Mouse (Mus musculus) cerebellum, adult 9-11 months (tissue): ENCODE data around the gene Oscp1.
A peak's percentile ranks its signal among the peaks of the same experiment; 100 is the strongest.

ENCODE experiments used
- DNase-seq: peaks from one replicate; pipeline ENCODE4 v3.0.0; 2022

Gene Oscp1

DNA sequence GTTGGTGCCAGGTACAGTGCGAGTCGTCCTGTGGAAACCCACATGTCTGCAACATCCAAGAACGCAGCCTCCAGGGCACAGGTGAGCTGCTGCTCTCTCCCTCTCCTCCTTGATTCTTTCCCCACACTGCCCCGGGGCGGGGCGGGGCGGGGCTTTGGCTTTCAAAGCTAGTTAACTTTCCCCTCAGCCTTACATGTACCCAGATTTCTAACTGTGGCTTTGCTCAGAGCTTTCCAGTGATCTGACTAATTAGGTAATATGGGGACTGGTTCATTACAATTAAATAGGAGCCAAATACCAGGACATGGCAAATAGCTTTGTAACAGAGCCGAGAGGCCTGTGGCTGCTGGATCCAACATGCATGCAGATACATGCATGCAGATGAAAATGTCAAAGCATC lies 26.0 kb downstream of the Oscp1 start:
- DNase-seq, result no peak

DNA sequence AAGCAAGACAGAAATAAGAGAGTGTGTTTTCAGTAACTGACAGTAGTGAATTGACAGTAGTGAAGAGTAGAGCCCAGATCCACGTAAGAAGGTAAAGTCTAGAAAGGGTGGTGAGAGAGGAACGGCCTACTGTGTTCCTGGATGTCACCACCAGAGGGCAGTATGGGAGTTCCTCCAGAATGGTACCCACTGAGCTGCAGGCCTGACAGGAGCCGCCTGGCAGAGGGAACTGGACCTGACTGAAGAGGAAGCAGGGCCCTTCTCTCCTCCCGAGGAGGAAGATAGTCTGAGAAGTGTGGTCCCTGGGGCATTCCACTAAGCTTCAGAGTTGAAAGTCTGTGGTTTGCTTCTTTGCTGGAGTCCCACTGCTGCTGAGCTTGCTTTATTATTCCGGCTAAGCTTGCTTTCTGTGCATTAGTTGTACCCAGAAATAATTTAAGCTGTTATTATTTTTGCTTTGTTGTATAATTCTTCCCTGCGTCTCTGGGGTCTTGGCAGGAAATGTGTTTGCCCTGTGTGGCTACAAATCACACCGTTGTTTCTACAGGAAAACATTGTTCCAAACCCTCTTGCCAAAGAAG lies 27.7 kb downstream of the Oscp1 start:
- DNase-seq, result peak; percentile 87

DNA sequence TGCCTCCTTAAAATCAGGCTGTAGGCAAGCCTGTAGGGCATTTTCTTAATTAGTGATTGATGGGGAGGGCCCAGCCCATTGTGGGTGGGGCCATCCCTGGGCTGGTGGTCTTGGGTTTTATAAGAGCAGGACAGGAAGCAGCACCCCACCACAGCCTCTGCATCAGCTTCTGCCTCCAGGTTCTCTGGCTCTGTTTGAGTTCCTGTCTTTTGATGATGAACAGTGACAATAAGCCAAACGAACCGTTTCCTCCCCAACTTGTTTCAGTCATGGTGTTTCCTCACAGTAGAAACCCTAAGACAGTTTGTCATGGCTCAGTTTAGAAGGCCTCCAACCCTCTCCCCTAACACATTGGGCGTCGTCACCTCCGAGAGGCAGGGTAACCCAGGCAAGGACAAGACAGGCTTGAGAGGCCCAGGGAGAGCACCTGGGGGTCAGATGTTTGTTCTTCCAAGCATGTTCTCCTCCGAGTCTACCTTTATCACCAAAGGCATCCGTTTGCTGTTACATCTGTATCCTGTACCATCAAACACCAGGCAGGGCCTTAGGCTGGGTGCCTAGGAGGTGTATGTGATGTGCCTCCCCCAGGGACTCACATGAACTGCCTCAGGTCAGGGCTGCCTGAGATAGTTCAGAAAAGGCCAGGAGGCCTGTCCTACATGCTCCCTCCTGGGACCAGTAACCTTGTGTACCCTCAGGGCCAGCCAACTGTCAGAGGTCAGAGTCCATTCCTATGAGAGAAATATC lies 31.9 kb downstream of the Oscp1 start:
- DNase-seq, result no peak

DNA sequence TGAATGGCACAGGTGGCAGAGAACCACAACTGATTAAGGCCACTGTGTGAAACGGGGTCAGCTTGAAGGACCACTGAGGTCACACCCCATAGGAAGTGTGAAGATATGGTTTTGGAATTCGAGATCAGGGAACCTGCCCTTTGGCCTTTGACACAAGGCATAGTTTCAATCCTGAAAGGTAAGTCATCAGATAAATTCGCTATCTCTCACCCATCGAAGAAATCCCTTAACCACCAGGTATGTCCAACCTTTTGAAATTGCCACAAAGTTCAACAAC lies 32.4 kb downstream of the Oscp1 start:
- DNase-seq, result no peak

DNA sequence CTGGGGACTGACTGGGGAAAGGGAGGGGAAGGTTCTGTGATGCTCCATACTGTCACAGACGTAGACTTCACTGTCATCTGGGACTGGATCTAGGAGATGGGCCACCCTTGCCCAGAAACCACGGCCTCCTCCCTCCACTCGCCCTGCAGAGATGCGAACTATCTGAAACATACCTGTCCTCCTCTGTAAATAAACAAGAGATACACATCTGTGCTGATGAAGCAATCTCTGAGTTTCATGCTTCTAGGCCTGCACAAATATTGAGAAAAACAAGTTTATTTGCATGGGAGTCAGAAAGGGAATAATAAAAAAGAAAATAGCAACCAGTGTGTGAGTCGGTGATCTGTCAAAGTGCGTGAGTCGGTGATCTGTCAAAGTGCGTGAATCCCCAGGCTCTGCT lies 33.5 kb downstream of the Oscp1 start:
- DNase-seq, result no peak

DNA sequence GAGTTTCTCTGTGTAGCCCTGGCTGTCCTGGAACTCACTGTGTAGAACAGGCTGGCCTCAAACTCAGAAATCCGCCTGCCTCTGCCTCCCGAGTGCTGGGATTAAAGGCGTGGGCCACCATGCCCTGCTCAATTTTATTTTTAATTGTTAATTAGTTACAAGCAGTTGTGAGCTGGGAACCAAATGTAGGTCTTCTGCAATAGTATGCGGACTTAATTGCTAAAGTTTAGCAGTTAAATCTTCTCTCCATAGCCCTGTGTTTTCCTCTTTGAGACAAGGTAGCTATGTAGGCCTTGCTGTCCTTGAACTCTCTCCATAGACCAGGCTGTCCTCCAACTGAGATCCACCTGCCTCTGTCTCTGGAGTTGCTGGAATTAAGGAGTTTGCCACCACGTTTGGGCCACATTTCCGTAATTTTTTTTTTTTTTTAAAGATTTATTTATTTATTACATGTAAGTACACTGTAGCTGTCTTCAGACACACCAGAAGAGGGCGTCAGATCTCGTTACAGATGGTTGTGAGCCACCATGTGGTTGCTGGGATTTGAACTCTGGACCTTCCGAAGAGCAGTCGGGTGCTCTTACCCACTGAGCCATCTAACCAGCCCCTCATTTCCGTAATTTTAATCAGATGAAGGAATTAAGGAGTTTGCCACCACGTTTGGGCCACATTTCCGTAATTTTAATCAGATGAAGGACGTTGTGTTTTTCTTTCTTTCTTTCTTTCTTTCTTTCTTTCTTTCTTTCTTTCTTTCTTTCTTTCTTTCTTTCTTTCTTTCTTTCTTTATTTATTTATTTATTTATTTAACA lies 37.5 kb downstream of the Oscp1 start:
- DNase-seq, result peak; percentile 26

DNA sequence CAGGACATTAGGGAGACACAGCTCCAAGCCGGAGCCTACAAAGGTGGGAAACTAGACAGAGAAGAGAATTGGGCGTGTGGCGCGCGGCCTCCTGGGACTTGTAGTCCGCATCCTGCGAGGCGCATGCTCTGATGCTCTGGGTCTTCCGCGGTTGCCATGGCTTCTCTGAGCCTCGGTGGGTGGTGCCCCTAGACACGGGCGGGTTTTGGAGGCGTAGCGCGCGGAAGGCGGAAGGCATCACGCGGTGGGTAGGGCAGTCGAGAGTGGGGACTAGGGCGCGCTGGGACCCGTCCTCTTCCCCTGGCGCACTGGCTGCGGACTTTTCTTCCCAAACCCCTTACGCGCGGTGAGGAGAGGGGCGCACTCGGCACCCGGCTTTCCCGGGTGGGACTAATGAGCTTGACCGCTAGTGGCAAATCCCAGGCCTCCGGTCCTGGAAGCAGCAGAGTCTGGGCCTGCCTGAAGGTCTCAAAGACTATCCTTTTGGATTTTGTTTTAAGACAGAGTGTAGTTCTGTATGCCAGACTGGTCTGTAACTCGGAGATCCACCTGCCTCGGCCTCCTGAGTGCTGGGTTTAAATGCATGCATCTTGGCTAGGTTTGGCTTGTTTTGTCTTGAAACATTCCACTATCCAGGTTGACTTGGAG lies 38.2 kb downstream of the Oscp1 start, which contains the start of gene Lsm10:
Gene Lsm10, plus strand, starts transcription at position 160 of the 648 bp plus-strand sequence.
- DNase-seq, result peak; percentile 94

DNA sequence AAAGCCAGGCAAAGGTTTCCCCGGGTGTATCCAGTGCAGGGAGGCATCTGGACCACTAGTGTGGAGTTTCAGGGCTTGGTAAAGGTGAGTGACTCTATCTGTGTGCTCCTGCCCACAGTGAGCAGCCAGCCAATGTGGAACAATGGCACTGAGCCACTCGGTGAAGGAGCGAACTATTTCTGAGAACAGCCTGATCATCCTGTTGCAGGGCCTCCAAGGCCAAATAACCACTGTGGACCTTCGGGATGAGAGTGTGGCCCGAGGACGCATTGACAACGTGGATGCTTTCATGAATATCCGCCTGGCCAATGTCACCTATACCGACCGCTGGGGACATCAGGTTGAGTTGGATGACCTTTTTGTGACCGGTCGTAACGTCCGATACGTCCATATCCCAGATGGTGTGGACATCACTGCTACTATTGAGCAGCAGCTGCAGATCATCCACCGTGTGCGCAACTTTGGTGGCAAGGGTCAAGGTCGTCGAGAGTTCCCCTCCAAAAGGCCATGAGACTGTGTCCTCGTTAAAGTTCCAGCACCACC lies 39.4 kb downstream of the Oscp1 start:
- DNase-seq, result peak; percentile 62

DNA sequence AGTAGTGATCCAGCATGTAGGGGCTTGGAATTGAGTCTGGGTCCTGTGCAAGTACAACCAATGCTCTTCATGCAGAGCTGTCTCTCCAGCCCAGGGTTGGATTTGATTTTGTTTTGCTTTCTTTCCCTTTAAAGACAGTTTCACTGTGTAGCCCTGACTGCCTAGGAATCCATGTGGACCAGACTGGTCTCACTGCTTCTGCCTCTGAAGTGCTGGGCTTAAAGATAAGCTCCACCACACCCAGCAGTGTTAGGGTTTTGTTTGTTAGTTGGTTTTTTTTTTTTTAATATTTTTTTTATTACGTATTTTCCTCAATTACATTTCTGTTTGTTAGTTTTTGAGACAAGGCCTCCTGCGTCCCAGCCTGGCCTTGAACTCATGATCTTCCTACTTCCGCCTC lies 41.0 kb downstream of the Oscp1 start:
- no peak for DNase-seq

DNA sequence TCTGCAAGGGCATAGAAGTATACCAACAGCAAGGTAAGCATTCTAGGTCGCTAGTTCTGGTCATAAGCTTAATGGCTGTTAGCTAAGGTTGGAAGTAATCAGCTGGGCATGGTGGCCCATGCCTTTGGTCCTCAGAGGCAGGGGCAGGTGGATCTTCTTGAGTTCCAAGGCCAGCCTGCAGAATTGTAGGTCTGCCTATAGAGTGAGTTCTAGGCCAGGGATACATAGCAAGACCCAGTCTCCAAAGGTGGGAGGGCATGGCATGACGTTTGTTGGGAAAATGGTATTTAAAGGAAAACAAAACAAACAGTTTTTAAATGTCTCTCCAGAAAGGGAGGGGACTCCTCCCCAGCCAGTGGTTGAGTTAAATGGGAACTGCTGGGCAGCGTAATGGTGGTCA lies 42.4 kb downstream of the Oscp1 start:
- no peak for DNase-seq

DNA sequence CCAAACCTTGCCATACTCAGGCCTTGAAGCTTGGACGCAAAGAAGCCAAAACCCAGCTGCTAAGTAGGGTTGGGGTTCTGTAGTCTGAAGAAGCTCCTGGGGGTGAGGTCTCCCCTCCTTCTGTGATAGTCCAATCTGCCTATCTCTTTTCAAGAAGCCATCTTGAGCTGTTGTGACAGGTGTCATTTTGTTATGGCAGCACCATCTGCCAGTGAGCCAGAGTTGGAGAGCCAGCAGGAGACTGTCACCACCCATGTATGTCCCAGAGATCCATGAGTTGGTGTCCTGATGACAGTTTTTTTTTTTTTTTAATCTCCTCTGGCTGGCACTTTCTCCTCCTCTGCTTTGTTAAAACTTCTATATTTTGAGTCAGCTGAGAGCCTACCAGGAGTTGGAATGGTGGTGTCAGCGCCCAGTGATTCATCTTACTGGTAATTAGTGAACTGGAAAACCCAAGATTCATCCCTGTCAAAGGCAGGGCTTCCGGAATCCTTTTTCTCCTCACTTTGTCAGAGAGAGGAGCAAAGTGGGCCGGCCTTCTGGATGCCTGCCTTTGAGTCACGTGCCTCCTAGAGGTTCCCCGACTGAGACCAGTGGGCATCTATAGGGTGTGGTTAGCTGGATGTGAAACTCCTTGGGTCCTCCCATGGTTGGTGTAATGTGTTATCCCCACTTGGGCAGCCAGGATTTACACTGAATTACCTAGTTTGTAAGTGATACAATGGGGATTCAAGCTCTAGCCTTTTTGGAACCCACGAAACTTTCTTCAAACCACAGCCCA lies 43.9 kb downstream of the Oscp1 start:
- DNase-seq, result peak; percentile 62

DNA sequence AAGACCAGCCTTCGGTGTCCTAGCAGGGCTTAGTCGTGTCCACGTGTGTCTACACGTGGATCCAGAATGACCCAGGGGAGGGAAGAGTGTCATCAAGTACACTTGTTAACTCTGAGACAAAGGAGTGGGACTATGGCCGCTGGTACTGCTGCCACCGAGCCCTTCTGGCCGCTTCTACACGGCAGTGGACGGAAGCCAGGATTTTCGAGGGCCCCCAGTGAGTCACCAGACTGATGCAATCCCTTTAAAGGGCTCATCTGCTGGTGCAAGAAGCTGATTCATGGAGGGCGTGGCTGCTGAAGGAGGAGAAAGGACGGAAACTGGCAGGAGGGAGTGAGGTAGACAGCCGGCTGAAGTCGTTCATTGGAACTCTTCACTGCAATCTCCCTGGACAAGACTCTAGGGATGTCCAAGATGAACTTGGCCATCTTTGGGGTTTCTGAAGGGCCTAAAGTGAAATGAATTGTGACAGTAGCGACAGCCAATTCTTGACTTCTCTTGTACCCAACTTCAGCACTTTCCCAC lies 44.8 kb downstream of the Oscp1 start:
- DNase-seq, result peak; percentile 88

DNA sequence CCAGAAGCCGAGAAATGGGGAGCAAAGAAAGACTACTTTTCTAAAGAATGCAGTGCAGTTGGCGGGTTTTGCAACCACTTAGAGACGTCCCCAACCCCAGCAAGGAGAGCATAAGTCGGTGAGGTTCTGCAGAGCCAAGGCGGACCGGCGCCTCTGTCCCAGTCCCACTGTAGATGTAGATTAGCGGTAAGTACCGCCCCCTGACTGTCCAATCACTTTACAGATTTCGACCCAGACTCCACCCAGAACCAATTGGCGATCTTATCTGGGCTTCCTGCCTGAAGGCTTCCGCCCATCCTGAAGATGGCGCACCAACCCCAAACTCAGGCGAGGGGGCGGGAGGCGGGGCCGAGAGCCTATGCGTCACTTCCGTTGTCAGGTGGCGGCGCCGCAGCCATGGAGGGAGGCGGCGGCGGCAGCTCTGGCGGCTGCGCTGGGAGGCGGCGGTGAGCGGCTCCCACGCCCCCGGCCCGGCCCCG lies 45.3 kb downstream of the Oscp1 start, which contains the start of gene Stk40:
Gene Stk40, plus strand, starts transcription at position 368 of the 479 bp plus-strand sequence.
- peak; percentile 97 for DNase-seq

DNA sequence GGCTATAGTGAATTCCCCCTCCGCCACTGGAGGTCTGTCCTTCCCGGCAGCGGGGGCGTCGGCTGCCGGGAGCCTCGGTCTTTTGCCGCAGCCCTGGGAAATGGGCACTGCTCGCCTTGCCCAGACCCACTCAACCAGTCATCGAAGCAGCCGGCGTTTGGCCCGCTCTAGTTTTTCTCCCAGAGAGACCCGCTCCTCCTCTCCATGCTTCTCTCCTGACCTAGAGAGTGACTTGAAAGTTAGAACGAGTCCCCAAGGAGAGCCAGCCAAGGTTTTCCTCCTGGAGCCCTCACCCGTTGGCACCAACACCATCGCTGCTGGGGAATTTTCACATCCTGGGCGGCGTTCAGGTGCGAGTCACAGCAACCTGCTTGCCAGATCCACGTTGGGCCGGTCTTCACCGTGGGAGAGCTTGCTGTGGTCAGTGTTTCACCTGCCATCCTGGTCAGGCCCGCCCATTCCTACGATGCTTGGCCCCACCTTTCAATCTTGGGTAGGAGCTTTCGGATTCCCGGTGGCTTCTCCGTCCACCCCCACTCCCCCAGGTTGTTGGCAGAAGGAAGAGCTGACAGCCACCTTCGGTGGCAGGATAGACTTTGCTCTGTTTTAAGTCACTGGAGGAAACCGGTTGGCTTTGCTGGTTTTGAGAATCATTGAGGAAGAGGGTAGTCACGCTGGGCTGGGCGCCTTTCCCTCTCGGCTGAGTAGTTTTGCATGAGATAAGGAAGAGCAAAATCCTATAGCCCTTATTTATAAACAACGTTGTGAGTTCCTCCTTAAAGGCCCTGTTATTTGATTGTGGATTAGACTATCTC lies 46.1 kb downstream of the Oscp1 start:
- peak; percentile 86 for DNase-seq

DNA sequence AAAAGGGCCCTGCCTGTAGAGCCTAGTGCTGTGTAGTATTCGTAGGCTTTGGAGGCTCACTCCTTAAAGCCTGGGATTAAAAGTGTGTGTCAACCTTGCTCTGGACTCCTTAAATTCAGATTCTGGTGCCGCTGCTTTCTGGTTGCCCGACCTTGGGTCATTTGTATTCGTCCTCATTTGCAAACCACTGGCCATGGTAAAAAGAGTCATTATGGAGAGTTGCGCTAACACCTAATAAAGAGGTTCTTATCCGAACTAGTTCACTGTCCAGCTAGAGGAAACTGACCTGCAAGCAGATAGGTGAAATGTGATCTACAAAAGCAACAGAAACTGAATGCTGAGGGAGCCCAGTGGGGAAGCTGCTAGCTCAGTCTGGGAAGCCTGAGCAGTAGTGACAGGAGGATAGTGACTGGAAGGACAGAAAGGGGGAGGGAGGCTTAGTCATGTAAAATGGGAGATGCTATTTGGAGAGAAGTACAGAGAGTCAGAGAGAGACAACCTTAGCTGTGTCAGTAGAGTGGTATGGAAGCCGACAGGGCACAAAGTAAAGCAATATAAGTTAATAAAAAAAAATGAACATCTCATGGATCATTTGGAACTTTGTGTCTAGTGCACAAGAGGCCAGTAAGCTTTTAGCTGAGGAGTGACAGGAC lies 46.9 kb downstream of the Oscp1 start:
- no peak for DNase-seq

DNA sequence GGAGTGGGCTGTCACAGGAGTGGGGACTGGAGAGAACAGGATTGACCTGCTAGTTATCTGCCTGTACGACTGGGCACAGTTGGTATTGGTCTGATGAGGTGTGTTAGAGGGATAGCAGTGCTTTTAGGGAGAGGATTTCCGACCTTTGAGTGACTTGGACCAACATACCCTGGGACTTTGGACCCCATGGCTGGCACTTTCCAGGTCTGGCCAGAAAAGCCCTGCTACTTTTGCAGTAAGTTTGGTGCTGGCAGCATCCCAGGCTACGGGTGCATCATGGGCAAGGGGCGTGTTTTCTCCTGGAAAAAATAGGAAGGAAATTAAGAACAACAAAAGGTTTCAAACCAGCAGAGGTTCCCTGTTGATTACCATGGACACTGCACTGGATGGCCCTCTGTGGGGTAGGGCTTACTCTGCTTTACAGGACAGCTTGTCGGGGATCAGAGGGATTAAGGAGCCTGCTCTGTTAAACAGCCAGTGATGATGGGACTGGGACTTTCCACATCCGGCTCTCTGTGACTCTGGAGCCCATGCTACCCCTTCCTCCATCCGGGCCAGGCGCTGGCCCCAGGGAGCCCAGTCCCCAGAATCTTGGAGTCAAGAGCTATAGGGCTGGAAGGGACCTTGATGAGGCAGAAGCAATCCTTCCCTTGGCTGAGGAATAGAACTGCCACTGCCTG lies 49.8 kb downstream of the Oscp1 start:
- peak; percentile 42 for DNase-seq

DNA sequence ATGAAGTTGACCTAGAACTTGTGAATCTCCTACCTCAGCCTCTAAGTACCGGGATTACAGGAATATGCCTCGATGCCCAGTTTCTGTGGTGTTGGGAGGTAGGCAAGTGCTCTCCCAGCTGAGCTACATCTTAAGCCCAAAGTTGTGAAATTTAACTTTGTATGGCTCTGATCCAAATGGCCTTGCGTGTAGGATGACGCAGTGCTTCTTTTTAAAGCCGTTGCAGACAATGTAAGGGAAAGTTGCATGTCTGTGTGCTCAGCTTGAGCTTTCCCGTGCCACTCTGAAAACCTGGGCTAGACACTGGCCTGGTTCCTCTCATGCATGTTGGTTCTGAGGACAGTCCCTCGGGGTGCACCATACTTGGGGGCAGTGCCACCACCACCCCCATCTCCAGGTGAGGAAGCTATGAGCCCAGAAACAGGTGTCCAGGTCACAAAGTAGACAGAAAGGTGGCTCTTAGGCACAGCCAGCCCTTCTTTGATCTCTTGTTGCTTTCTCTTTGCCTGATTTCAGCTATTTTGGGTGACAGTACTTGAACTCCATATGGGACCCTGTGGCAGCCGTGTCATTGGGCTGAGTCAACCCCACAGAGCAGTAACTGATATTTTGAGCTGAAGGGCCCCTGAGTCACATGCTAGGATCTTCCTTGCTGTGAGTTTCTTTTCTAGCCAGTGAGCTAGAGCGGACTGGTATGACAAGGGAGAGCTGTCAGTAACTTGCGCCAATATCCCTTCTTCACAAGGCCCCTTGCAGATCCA lies 51.4 kb downstream of the Oscp1 start:
- peak; percentile 46 for DNase-seq

DNA sequence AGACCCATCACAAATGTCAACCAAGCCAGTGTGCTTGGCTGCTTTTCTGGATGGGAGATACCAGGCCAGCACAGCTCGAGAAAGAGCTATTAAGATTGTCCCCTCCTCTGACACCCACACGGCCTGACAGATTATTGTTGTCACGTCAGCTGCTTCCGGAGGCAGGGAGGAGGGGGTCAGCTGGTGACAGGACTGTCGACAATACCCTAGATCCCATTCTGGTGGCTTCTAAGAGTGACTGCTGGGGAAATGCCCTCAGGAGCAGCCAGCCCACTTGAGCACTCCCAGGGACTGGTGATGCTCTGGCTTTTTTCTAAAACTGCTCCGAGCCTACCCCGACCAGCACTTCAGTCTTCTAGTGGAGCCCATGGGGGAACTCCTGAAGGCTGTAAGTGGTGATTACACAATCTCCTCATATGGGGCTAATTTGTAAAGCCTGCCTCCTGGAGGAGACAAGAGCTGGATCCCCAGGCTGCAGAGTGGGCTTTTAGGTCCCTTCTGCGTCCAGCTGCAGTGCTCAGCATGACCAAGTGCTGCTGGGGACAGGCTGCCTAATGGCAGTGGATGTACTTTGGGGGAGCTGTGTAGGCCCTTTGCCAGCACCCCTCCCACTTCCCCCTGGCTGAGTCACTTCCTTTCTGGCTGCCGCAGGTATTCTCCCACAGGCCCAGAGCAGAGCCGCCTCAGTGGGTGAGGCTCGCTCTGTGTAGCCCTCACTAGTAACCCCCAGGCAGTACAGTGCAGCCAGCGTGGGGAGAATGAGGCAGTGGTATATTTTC lies 52.2 kb downstream of the Oscp1 start:
- peak; percentile 85 for DNase-seq
